Mouse (Mus musculus) thymus, adult 2 months (tissue): ENCODE measurements around the gene Dnaja1.

Experiments used
- CTCF ChIP-seq: fragments of 200-500 bp; IDR thresholded peaks from 2 replicates; pipeline ENCODE4 v1.5.1; 2012; ENCODE audit warnings: mild to moderate bottlenecking, control low read depth, low read length, moderate library complexity, borderline replicate concordance; ENCODE audit not compliant: control insufficient read depth, poor library complexity, insufficient read depth; ENCODE audit errors: extremely low read depth
- POLR2A ChIP-seq: fragments of 200-500 bp; IDR thresholded peaks from 2 replicates; pipeline ENCODE4 v1.6.1; 2012; ENCODE audit warnings: mild to moderate bottlenecking, low read length, control low read depth, moderate library complexity; ENCODE audit not compliant: control insufficient read depth, poor library complexity, insufficient read depth; ENCODE audit errors: extremely low read depth

- no peak for TF ChIP-seq CTCF
- no peak for TF ChIP-seq POLR2A
Observed at GRCm38 (mm10) chr4:40701796-40702195, 20.2 kb upstream of the Dnaja1 start.
